Mouse (Mus musculus) liver, postnatal 0 days (tissue): Measurements from ENCODE around the gene Adrb1. TPM values are rescaled to one million over a fixed set of nuclear protein-coding genes. Genes with fewer than 3 reads are reported as not detected.
"Not testable (repeated sequence)": the region's sequence is repeated elsewhere in the genome, so short reads cannot be mapped to it uniquely, and the experiment has no call there.

ENCODE experiments used
- ATAC-seq: fragments of 200-750 bp; cut with Nextera tagmentation; 2 replicates; pipeline ENCODE4 v1.8.0; 2017; ENCODE audit warnings: mild to moderate bottlenecking, moderate library complexity
- DNase-seq: peaks from one replicate; pipeline ENCODE4 v3.0.0-alpha.2; 2016
- H3K27ac ChIP-seq: fragments of 300-500 bp; sonication (generic); 2 replicates; pipeline ENCODE4 v1.5.1; 2014; ENCODE audit warnings: antibody characterized with exemption, moderate library complexity, mild to moderate bottlenecking, low read depth
- H3K27me3 ChIP-seq: fragments of 300-500 bp; sonication (generic); 2 replicates; pipeline ENCODE4 v1.6.1; 2014; ENCODE audit warnings: low read length, control low read depth, mixed read lengths; ENCODE audit not compliant: insufficient read depth
- H3K36me3 ChIP-seq: fragments of 300-500 bp; sonication (generic); replicated peaks from 2 replicates; pipeline ENCODE4 v1.6.1; 2014; ENCODE audit warnings: mild to moderate bottlenecking, control low read depth, low read length, moderate library complexity, mixed read lengths; ENCODE audit not compliant: insufficient read depth
- H3K4me1 ChIP-seq: fragments of 300-500 bp; sonication (generic); 2 replicates; pipeline ENCODE4 v1.6.1; 2014; ENCODE audit warnings: antibody characterized with exemption, mild to moderate bottlenecking, control low read depth; ENCODE audit not compliant: insufficient read depth
- H3K4me2 ChIP-seq: fragments of 300-500 bp; sonication (generic); 2 replicates; pipeline ENCODE4 v1.6.1; 2014; ENCODE audit warnings: low read depth, mild to moderate bottlenecking, low read length, moderate library complexity, mixed read lengths
- H3K4me3 ChIP-seq: fragments of 300-500 bp; sonication (generic); 2 replicates; pipeline ENCODE4 v1.5.1; 2014; ENCODE audit warnings: low read depth, low read length
- H3K9ac ChIP-seq: fragments of 300-500 bp; sonication (generic); replicated peaks from 2 replicates; pipeline ENCODE4 v1.6.1; 2014; ENCODE audit warnings: mild to moderate bottlenecking, moderate library complexity
- H3K9me3 ChIP-seq: fragments of 300-500 bp; sonication (generic); 2 replicates; pipeline ENCODE4 v1.6.1; 2016; ENCODE audit warnings: mild to moderate bottlenecking, control low read depth, low read length, mixed read lengths
- CTCF ChIP-seq: sonication (generic); IDR thresholded peaks from 2 replicates; pipeline ENCODE4 v1.5.1; 2016; ENCODE audit warnings: antibody characterized with exemption, low read depth
- EP300 ChIP-seq: IDR thresholded peaks from 2 replicates; pipeline ENCODE4 v1.6.1; 2016; ENCODE audit warnings: antibody characterized with exemption, low read depth, mild to moderate bottlenecking
- WGBS: fragments of 180-500 bp; shearing (Covaris S2); extraction: QIAGEN DNeasy Blood & Tissue Kit; methylation state at CpG from one replicate; pipeline ENCODE4 v1.1.7; 2014; ENCODE audit not compliant: insufficient replicate concordance; 5-methylcytosine and 5-hydroxymethylcytosine counted together
- polyA plus RNA-seq: library from polyadenylated mRNA; unstranded; fragments of >200 nt; fragmentation: Nextera tagmentation; extraction: Ambion mirVana; gene quantifications from 2 replicates; pipeline ENCODE4 v1.2.1, GENCODE M21; 2015

The Adrb1 gene
- polyA plus RNA-seq, 1 experiment from 2014 or later: 0.63 TPM

GRCm38 (mm10) chr19:56775893-56776718, 54.1 kb downstream of the Adrb1 start:
- DNase-seq: no peak

GRCm38 (mm10) chr19:56776719-56777382, 54.9 kb downstream of the Adrb1 start:
- 26% methylated on average over 16 of the region's 16 CpGs for WGBS
- DNase-seq (peak; percentile 51), ATAC-seq (peak; percentile 59; the same call in 1 of the 2 replicates)
- Histone ChIP-seq H3K9me3 (no peaks in the 10 kb centered on the region), H3K4me3 (no peak overlapping the region), H3K27me3 (peaks cover 13% of the 10 kb centered on the region), H3K4me1 (peaks cover 6% of the 10 kb centered on the region), H3K4me2 (peak overlapping the region; percentile 2; the same call in 1 of the 2 replicates), H3K9ac (no peak overlapping the region), H3K36me3 (no peaks in the 10 kb centered on the region), H3K27ac (no peak overlapping the region)
- TF ChIP-seq CTCF (peak; percentile 78), EP300 (no peak)

More at GRCm38 (mm10) chr19:56775893-56776718, 54.1 kb downstream of the Adrb1 start:
- peak overlapping the region; percentile 44; the same call in 1 of the 2 replicates for H3K4me2 ChIP-seq
- TF ChIP-seq CTCF (no peak), EP300 (no peak)
- ATAC-seq: no peak
- no peak overlapping the region for H3K27ac ChIP-seq
- no peak overlapping the region for H3K9ac ChIP-seq
- peaks cover 6% of the 10 kb centered on the region for H3K4me1 ChIP-seq
- H3K36me3 ChIP-seq: no peaks in the 10 kb centered on the region
- H3K4me3 ChIP-seq: peak overlapping the region; percentile 13; the same call in 1 of the 2 replicates
- WGBS: 10% methylated on average over 18 of the region's 18 CpGs
- no peaks in the 10 kb centered on the region for H3K9me3 ChIP-seq
- peaks cover 13% of the 10 kb centered on the region for H3K27me3 ChIP-seq

GRCm38 (mm10) chr19:56778532-56778931, 56.5 kb downstream of the Adrb1 start:
- not testable (repeated sequence) for H3K4me3 ChIP-seq, ATAC-seq, H3K4me2 ChIP-seq, H3K4me1 ChIP-seq, DNase-seq, H3K27ac ChIP-seq, H3K9ac ChIP-seq, H3K9me3 ChIP-seq, H3K36me3 ChIP-seq
- H3K27me3 ChIP-seq: peaks cover 12% of the 10 kb centered on the region
- WGBS: 87% methylated on average over 7 of the region's 7 CpGs
- peak; percentile 51 for TF ChIP-seq CTCF

Other genes starting within 250 kb of the Adrb1 start
- 12.1 and 14.8 TPM in 2 replicates for gene Dclre1a, start 174.0 kb upstream of the Adrb1 start, polyA plus RNA-seq
- gene Nhlrc2, start 173.9 kb upstream of the Adrb1 start, polyA plus RNA-seq: 6.5 and 6.6 TPM in 2 replicates
- gene Ccdc186, start 100.0 kb downstream of the Adrb1 start, polyA plus RNA-seq: 3.8 and 4.6 TPM in 2 replicates
- not detected in 2 replicates for gene Tdrd1, start 104.0 kb downstream of the Adrb1 start, polyA plus RNA-seq
- gene Vwa2, start 152.1 kb downstream of the Adrb1 start, polyA plus RNA-seq: not detected in 2 replicates